Mouse (Mus musculus) myocyte (in vitro differentiated cells): ENCODE data around the gene Spock1. TPM values are rescaled to one million over a fixed set of nuclear protein-coding genes. Genes with fewer than 3 reads are reported as not detected.

Source experiments
- H3K27me3 ChIP-seq: one replicate; pipeline ENCODE4 v1.6.1; 2011; ENCODE audit not compliant: control insufficient read depth, insufficient read depth, insufficient read length
- H3K36me3 ChIP-seq: one replicate; pipeline ENCODE4 v1.6.1; 2011; ENCODE audit not compliant: control insufficient read depth, insufficient read depth
- H3K4me2 ChIP-seq: one replicate; pipeline ENCODE4 v1.6.1; 2011; ENCODE audit warnings: low read depth, control low read depth
- H3K4me3 ChIP-seq: one replicate; pipeline ENCODE4 v1.5.1; 2011; ENCODE audit warnings: mild to moderate bottlenecking, control low read depth, moderate library complexity
- H3K79me2 ChIP-seq: one replicate; pipeline ENCODE4 v1.6.1; 2011; ENCODE audit not compliant: control insufficient read depth, insufficient read depth
- H3ac ChIP-seq: one replicate; pipeline ENCODE4 v1.6.1; 2011; ENCODE audit not compliant: control insufficient read depth, insufficient read length
- CEBPB ChIP-seq: IDR thresholded peaks from 2 replicates; pipeline ENCODE4 v1.6.1; 2011; ENCODE audit warnings: mild to moderate bottlenecking, moderate library complexity; ENCODE audit not compliant: poor library complexity, insufficient read depth, severe bottlenecking
- E2F4 ChIP-seq: IDR thresholded peaks from one replicate; pipeline ENCODE4 v1.6.1; 2011; ENCODE audit warnings: mild to moderate bottlenecking, control low read depth, moderate library complexity; ENCODE audit not compliant: insufficient read depth
- MAX ChIP-seq: IDR thresholded peaks from one replicate; pipeline ENCODE4 v1.6.1; 2011; ENCODE audit warnings: low read depth, mild to moderate bottlenecking, control low read depth
- MYOD1 ChIP-seq, 3 experiments: IDR thresholded peaks; one replicate each; pipeline ENCODE4 v1.6.1; 2011; ENCODE audit warnings: control low read depth in 2 of 3, low read depth in 2 of 3, mild to moderate bottlenecking in 2 of 3, moderate library complexity in 1 of 3; ENCODE audit not compliant: insufficient read length in 2 of 3, control insufficient read depth in 1 of 3
- MYOG ChIP-seq, 3 experiments: IDR thresholded peaks; one replicate each; pipeline ENCODE4 v1.6.1; 2011; ENCODE audit warnings: control low read depth in 2 of 3, low read depth in 2 of 3, mild to moderate bottlenecking in 2 of 3; ENCODE audit not compliant: insufficient read length in 2 of 3, control insufficient read depth in 1 of 3, insufficient read depth in 1 of 3
- POLR2A ChIP-seq: IDR thresholded peaks from one replicate; pipeline ENCODE4 v1.6.1; 2011; ENCODE audit warnings: low read depth, mild to moderate bottlenecking, control low read depth, moderate library complexity; ENCODE audit not compliant: insufficient read length
- POLR2AphosphoS2 ChIP-seq: IDR thresholded peaks from one replicate; pipeline ENCODE4 v1.6.1; 2011; ENCODE audit warnings: low read depth, control low read depth; ENCODE audit not compliant: insufficient read length
- REST ChIP-seq: IDR thresholded peaks from one replicate; pipeline ENCODE4 v1.6.1; 2011; ENCODE audit warnings: mild to moderate bottlenecking, control low read depth, moderate library complexity; ENCODE audit not compliant: insufficient read depth, insufficient read length
- SRF ChIP-seq: IDR thresholded peaks from one replicate; pipeline ENCODE4 v1.6.1; 2011; ENCODE audit warnings: low read depth; ENCODE audit not compliant: control insufficient read depth, insufficient read length
- TCF12 ChIP-seq: IDR thresholded peaks from one replicate; pipeline ENCODE4 v1.6.1; 2011; ENCODE audit warnings: mild to moderate bottlenecking, control low read depth; ENCODE audit not compliant: poor library complexity, insufficient read depth, severe bottlenecking
- TCF3 ChIP-seq: IDR thresholded peaks from one replicate; pipeline ENCODE4 v1.6.1; 2011; ENCODE audit warnings: low read depth, control low read depth; ENCODE audit not compliant: insufficient read length
- USF1 ChIP-seq: IDR thresholded peaks from one replicate; pipeline ENCODE4 v1.6.1; 2011; ENCODE audit warnings: low read depth, mild to moderate bottlenecking, control low read depth, moderate library complexity
- polyA plus RNA-seq: library from polyadenylated mRNA; unstranded; fragments of >200 nt; fragmentation: generic; extraction: Trizol; gene quantifications from one replicate; pipeline ENCODE4 v1.2.1, GENCODE M21; 2012; ENCODE audit warnings: missing spikeins

The Spock1 gene
- polyA plus RNA-seq, 1 experiment: 0.19 TPM

- no peak for TF ChIP-seq TCF12
- TF ChIP-seq POLR2A: no peak
- TF ChIP-seq TCF3: no peak
- TF ChIP-seq E2F4: no peak
- no peak for TF ChIP-seq MYOG (IDR thresholded peaks at IDR 0.05; ENCODE audit: control insufficient read depth in 1 of 3, insufficient read depth in 1 of 3, insufficient read length in 2 of 3, low read depth in 2 of 3)
- no peak for TF ChIP-seq SRF
- no peak for TF ChIP-seq REST
- TF ChIP-seq USF1: no peak
- no peak for TF ChIP-seq CEBPB
- no peak for TF ChIP-seq MAX
These were observed 256.9 kb downstream of the Spock1 start for GRCm38 (mm10) chr13:57651236-57651635.

GRCm38 (mm10) chr13:57648784-57649183 lies 259.3 kb downstream of the Spock1 start:
- Histone ChIP-seq H3K79me2 (no peaks in the 10 kb centered on the region), H3K27me3 (no peaks in the 10 kb centered on the region), H3K36me3 (no peaks in the 10 kb centered on the region), H3ac (no peak overlapping the region), H3K4me2 (no peak overlapping the region), H3K4me3 (no peak overlapping the region)
- no peak for TF ChIP-seq E2F4
- TF ChIP-seq POLR2AphosphoS2: no peak
- TF ChIP-seq TCF12: no peak
- TF ChIP-seq SRF: no peak
- no peak for TF ChIP-seq REST
- no peak for TF ChIP-seq POLR2A
- TF ChIP-seq MAX: no peak
- TF ChIP-seq MYOG (IDR thresholded peaks at IDR 0.05; ENCODE audit: control insufficient read depth in 1 of 3, insufficient read depth in 1 of 3, insufficient read length in 2 of 3, low read depth in 2 of 3): no peak
- TF ChIP-seq MYOD1 (IDR thresholded peaks at IDR 0.05; ENCODE audit: control insufficient read depth in 1 of 3, insufficient read length in 2 of 3, low read depth in 2 of 3): no peak
- TF ChIP-seq USF1: no peak
- no peak for TF ChIP-seq TCF3

More at GRCm38 (mm10) chr13:57651236-57651635, 256.9 kb downstream of the Spock1 start:
- Histone ChIP-seq H3K4me2 (no peak overlapping the region), H3ac (no peak overlapping the region), H3K4me3 (no peak overlapping the region), H3K27me3 (no peaks in the 10 kb centered on the region), H3K79me2 (no peaks in the 10 kb centered on the region), H3K36me3 (no peaks in the 10 kb centered on the region)

GRCm38 (mm10) chr13:57647456-57647855 lies 260.7 kb downstream of the Spock1 start:
- Histone ChIP-seq H3K36me3 (no peaks in the 10 kb centered on the region), H3K4me3 (no peak overlapping the region), H3K4me2 (no peak overlapping the region), H3K27me3 (no peaks in the 10 kb centered on the region), H3K79me2 (no peaks in the 10 kb centered on the region), H3ac (no peak overlapping the region)
- TF ChIP-seq E2F4: no peak
- no peak for TF ChIP-seq CEBPB
- TF ChIP-seq USF1: no peak
- TF ChIP-seq POLR2A: no peak
- TF ChIP-seq SRF: no peak
- no peak for TF ChIP-seq MAX
- no peak for TF ChIP-seq REST
- no peak for TF ChIP-seq MYOG (IDR thresholded peaks at IDR 0.05; ENCODE audit: control insufficient read depth in 1 of 3, insufficient read depth in 1 of 3, insufficient read length in 2 of 3, low read depth in 2 of 3)

GRCm38 (mm10) chr13:57643036-57643435 lies 265.1 kb downstream of the Spock1 start:
- Histone ChIP-seq H3K4me3 (no peak overlapping the region), H3K27me3 (no peaks in the 10 kb centered on the region), H3K79me2 (no peaks in the 10 kb centered on the region), H3K4me2 (no peak overlapping the region), H3ac (no peak overlapping the region), H3K36me3 (no peaks in the 10 kb centered on the region)
- no peak for TF ChIP-seq SRF
- no peak for TF ChIP-seq POLR2A
- TF ChIP-seq TCF12: no peak
- no peak for TF ChIP-seq MYOD1 (IDR thresholded peaks at IDR 0.05; ENCODE audit: control insufficient read depth in 1 of 3, insufficient read length in 2 of 3, low read depth in 2 of 3)
- no peak for TF ChIP-seq E2F4
- no peak for TF ChIP-seq MYOG (IDR thresholded peaks at IDR 0.05; ENCODE audit: control insufficient read depth in 1 of 3, insufficient read depth in 1 of 3, insufficient read length in 2 of 3, low read depth in 2 of 3)
- TF ChIP-seq TCF3: no peak
- TF ChIP-seq REST: no peak
- no peak for TF ChIP-seq CEBPB
- TF ChIP-seq USF1: no peak
- TF ChIP-seq POLR2AphosphoS2: no peak
- no peak for TF ChIP-seq MAX

- H3K4me2 ChIP-seq: no peak overlapping the region
- no peak for TF ChIP-seq POLR2A
- no peak for TF ChIP-seq MYOD1 (IDR thresholded peaks at IDR 0.05; ENCODE audit: control insufficient read depth in 1 of 3, insufficient read length in 2 of 3, low read depth in 2 of 3)
- no peak for TF ChIP-seq MYOG (IDR thresholded peaks at IDR 0.05; ENCODE audit: control insufficient read depth in 1 of 3, insufficient read depth in 1 of 3, insufficient read length in 2 of 3, low read depth in 2 of 3)
- no peak overlapping the region for H3K4me3 ChIP-seq
- no peak overlapping the region for H3ac ChIP-seq
- no peaks in the 10 kb centered on the region for H3K27me3 ChIP-seq
- no peaks in the 10 kb centered on the region for H3K36me3 ChIP-seq
- H3K79me2 ChIP-seq: no peaks in the 10 kb centered on the region
These were observed 266.5 kb downstream of the Spock1 start for GRCm38 (mm10) chr13:57641649-57642048.
